Mouse (Mus musculus): ENCODE measurements around the gene Cbln3. TPM values are rescaled to one million over a fixed set of nuclear protein-coding genes. Genes with fewer than 3 reads are reported as not detected.

Gene Cbln3
- under 1 TPM; 0.20 to 0.26 TPM for total RNA-seq (2021)
- long read RNA-seq, experiment 1, partial matches to known transcripts = 0 of 1 reads
- long read RNA-seq, experiment 1, other reads (novel, unspliced or antisense) = 1 of 1 reads
- long read RNA-seq, experiment 2 = 0 reads

- H3K27ac ChIP-seq = peak within 1 kb of the TSS; percentile 89
- intact Hi-C loops (cut with DNase I) = no loop called here
- DNase-seq (ENCODE audit: extremely low spot score in 1 of 2, low spot score in 2 of 2) = no peak
- no peak for TF ChIP-seq CTCF (IDR thresholded peaks at IDR 0.05)
- peak within 1 kb of the TSS; percentile 91 for H3K4me3 ChIP-seq
Observed at GRCm38 (mm10) chr14:55884166-55884565, at the start of gene Cbln3. Gene Cbln3 (minus strand): TSS chr14:55884392.

- no peak for DNase-seq (ENCODE audit: extremely low spot score in 1 of 2, low spot score in 2 of 2)
- TF ChIP-seq CTCF (IDR thresholded peaks at IDR 0.05) = no peak
- intact Hi-C loops (cut with DNase I) = no loop called here
- Histone ChIP-seq H3K27ac (no peak overlapping the region), H3K4me3 (no peak overlapping the region)
Observed at GRCm38 (mm10) chr14:55933586-55933985, 49.4 kb upstream of the Cbln3 start.

- no peak overlapping the region for H3K4me3 ChIP-seq
- no peak for DNase-seq (ENCODE audit: extremely low spot score in 1 of 2, low spot score in 2 of 2)
- no peak for TF ChIP-seq CTCF (IDR thresholded peaks at IDR 0.05)
- intact Hi-C loops (cut with DNase I) = no loop called here
- no peak overlapping the region for H3K27ac ChIP-seq
Observed at GRCm38 (mm10) chr14:55929263-55929997, 45.2 kb upstream of the Cbln3 start.

- no peak overlapping the region for H3K27ac ChIP-seq
- DNase-seq (ENCODE audit: extremely low spot score in 1 of 2, low spot score in 2 of 2) = no peak
- TF ChIP-seq CTCF (IDR thresholded peaks at IDR 0.05) = no peak
- intact Hi-C loops (cut with DNase I) = no loop called here
- no peak overlapping the region for H3K4me3 ChIP-seq
Observed at GRCm38 (mm10) chr14:55926847-55927246, 42.7 kb upstream of the Cbln3 start.

- no peak for DNase-seq (ENCODE audit: extremely low spot score in 1 of 2, low spot score in 2 of 2)
- Histone ChIP-seq H3K4me3 (no peak overlapping the region), H3K27ac (no peak overlapping the region)
- TF ChIP-seq CTCF (IDR thresholded peaks at IDR 0.05) = no peak
- intact Hi-C loops (cut with DNase I) = no loop called here
Observed at GRCm38 (mm10) chr14:55922475-55923232, 38.5 kb upstream of the Cbln3 start.

GRCm38 (mm10) chr14:55918240-55919082 lies 34.3 kb upstream of the Cbln3 start:
- no peak overlapping the region for H3K4me3 ChIP-seq
- no peak overlapping the region for H3K27ac ChIP-seq
- intact Hi-C loops (cut with DNase I) = loop anchor here (1.0 to 2.0 kb wide), 3 partner anchors 44 to 137 kb away; no protein-coding TSS in a partner anchor
- peak; percentile 61 to 63 for DNase-seq (ENCODE audit: extremely low spot score in 1 of 2, low spot score in 2 of 2)
- peak; percentile 90 for TF ChIP-seq CTCF (IDR thresholded peaks at IDR 0.05)

GRCm38 (mm10) chr14:55913406-55913805 lies 29.2 kb upstream of the Cbln3 start:
- no peak for DNase-seq (ENCODE audit: extremely low spot score in 1 of 2, low spot score in 2 of 2)
- Histone ChIP-seq H3K27ac (no peak overlapping the region), H3K4me3 (no peak overlapping the region)
- intact Hi-C loops (cut with DNase I) = no loop called here
- no peak for TF ChIP-seq CTCF (IDR thresholded peaks at IDR 0.05)

- no peak for DNase-seq (ENCODE audit: extremely low spot score in 1 of 2, low spot score in 2 of 2)
- H3K4me3 ChIP-seq = no peak overlapping the region
- intact Hi-C loops (cut with DNase I) = no loop called here
- H3K27ac ChIP-seq = no peak overlapping the region
- TF ChIP-seq CTCF (IDR thresholded peaks at IDR 0.05) = peak; percentile 54
Observed at GRCm38 (mm10) chr14:55905518-55905917, 21.3 kb upstream of the Cbln3 start.

GRCm38 (mm10) chr14:55900414-55900755 lies 16.2 kb upstream of the Cbln3 start:
- TF ChIP-seq CTCF (IDR thresholded peaks at IDR 0.05) = no peak
- Histone ChIP-seq H3K4me3 (peak overlapping the region; percentile 66), H3K27ac (peak overlapping the region; percentile 93)
- DNase-seq (ENCODE audit: extremely low spot score in 1 of 2, low spot score in 2 of 2) = no peak
- intact Hi-C loops (cut with DNase I) = loop anchor here (5.0 kb wide), 1 partner anchor 138 kb away; the partner anchor contains the start of gene Ltb4r2

- H3K27ac ChIP-seq = peak within 1 kb of the TSS; percentile 93
Observed at GRCm38 (mm10) chr14:55899701-55900413, 15.7 kb upstream of the Cbln3 start, which contains the start of gene Sdr39u1. Gene Sdr39u1 (minus strand): TSS chr14:55900293.

GRCm38 (mm10) chr14:55898947-55899346 lies 14.8 kb upstream of the Cbln3 start:
- no peak for TF ChIP-seq CTCF (IDR thresholded peaks at IDR 0.05)
- Histone ChIP-seq H3K4me3 (no peak overlapping the region; the same call in 1 of the 2 replicates), H3K27ac (no peak overlapping the region)
- no peak for DNase-seq (ENCODE audit: extremely low spot score in 1 of 2, low spot score in 2 of 2)
- intact Hi-C loops (cut with DNase I) = loop anchor here (1.0 kb wide), 1 partner anchor 12 kb away; no protein-coding TSS in a partner anchor

More at GRCm38 (mm10) chr14:55899701-55900413, 15.7 kb upstream of the Cbln3 start, which contains the start of gene Sdr39u1:
- peak within 1 kb of the TSS; percentile 66 for H3K4me3 ChIP-seq
- intact Hi-C loops (cut with DNase I) = loop anchor here (5.0 kb wide), 1 partner anchor 138 kb away; the partner anchor contains the start of gene Ltb4r2
- peak; percentile 83 to 87 for DNase-seq (ENCODE audit: extremely low spot score in 1 of 2, low spot score in 2 of 2)
- no peak for TF ChIP-seq CTCF (IDR thresholded peaks at IDR 0.05)

Measured in left cerebral cortex, adult 2 months (tissue).